Mouse (Mus musculus): ENCODE results near the gene Crtac1. TPM values are rescaled to one million over a fixed set of nuclear protein-coding genes. Genes with fewer than 3 reads are reported as not detected.

Gene Crtac1
- 0.64 TPM in 1 of 2 replicates, not detected in the other for total RNA-seq (2021)
- long read RNA-seq, result 0 reads

GRCm38 (mm10) chr19:42431485-42432190, at the start of gene Crtac1:
Gene Crtac1, minus strand, starts transcription at chr19:42431783.
- peak; percentile 38 for DNase-seq

GRCm38 (mm10) chr19:42478303-42478702, 46.7 kb upstream of the Crtac1 start:
- DNase-seq, result no peak

- DNase-seq, result no peak
Observed at GRCm38 (mm10) chr19:42477769-42478168, 46.2 kb upstream of the Crtac1 start.

- no peak for DNase-seq
Observed at GRCm38 (mm10) chr19:42472831-42473230, 41.2 kb upstream of the Crtac1 start.

DNA sequence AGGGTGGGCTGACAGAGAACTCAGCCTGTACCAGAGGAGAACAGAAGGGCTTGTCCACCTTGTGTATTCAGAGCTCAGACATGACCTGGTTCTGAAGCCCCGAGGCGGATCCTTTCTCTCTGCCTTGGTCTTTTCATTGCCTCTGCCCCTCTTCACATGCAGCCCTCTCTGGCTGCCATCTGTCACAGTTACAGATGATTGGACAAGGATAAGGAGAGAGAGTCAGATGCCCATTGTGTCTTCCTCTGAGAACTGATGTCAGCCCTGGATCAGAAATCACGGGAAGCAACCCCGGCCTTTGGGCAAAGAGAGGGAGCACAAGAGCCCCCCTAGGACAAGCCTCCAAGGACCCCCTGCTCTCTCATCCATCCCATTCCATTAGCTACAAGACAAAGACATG, 40.0 kb upstream of the Crtac1 start:
- DNase-seq, result no peak

GRCm38 (mm10) chr19:42461851-42462250, 30.3 kb upstream of the Crtac1 start:
- no peak for DNase-seq

DNA sequence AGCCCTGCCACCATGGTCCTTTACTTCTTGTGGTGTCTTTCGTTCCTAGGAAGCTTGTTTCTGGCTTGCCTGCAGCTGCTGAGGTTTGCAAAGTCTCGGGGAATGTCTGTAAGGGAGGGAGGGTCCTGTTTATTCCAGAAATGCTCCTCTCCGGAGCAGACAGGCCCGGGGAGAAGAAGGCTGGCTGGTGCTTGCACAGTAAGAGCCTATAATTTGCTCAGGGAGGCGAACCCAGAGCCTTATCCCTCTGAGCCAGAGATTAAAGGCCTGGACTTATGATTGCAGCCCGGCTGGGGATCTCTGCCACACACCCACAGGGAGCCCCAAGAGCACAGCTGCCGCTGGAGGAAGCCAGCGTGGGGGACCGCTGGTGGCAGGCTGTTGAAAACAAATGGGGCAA, 29.8 kb upstream of the Crtac1 start:
- no peak for DNase-seq

DNA sequence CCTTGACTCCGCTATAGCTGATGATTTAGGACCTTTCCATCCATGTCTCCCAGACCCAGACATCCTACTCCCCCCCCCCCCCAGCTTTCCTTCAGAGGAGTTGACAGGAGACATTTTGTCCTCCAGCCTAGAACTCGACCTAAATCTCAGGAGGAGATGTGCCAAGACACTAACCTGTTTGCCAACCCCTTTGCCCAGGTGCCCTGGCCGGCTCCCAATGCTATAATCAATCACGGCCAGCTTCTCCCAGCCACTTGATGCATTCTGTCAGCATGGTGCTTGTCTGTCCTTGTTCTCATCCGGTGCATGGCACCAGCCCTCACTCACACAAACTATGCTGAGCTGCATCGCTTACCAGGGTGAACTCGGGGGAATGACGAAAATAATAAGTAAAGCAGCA, 27.9 kb upstream of the Crtac1 start:
- no peak for DNase-seq

GRCm38 (mm10) chr19:42454481-42455236, 23.1 kb upstream of the Crtac1 start:
- no peak for DNase-seq

GRCm38 (mm10) chr19:42454006-42454405, 22.4 kb upstream of the Crtac1 start:
- no peak for DNase-seq

- DNase-seq, result no peak
Observed at GRCm38 (mm10) chr19:42452539-42452938, 21.0 kb upstream of the Crtac1 start.

DNA sequence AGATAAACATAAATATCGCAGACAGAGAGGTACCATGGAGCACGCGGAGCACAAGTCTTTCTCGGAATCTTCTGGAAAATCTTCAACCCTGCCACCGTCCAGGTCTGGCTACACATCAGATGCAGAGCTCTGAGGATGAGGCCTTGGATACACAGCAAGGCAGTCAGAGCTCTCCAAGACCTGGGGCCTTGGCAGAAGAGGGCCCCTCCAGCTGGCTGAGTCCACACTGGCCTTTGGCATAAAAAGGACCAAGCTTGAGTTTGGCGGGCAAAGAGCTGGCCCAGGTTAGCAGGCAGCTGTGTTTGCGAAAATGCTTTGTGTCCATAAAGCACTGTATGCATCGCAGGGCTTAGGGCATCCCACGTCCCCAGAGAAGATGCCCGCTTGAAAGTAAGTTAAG, 17.0 kb upstream of the Crtac1 start:
- DNase-seq, result no peak

DNA sequence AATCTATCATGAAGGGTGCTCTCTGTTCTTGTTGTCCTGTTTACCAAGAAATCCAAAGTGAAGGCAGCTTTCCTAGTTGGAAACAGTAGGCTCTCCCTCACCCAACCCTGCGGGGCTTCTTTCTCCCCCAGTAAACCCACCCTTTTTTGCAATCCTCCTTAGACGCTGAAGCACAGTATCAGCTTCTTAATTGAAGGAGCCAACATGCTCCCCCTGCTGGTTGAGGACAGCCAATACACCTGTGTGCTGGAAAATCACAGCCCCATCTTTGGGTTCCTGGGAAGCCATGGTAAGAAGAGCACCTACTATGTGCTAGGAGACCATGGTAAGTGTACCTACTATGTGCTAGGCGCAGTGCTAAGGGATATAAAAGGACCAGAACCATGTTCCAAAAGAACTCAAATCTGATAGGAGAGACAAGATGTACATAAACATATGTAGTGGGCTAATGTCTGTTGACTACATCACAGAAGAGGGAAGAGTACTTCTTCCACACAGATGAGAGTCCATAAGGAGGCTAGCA, 12.4 kb upstream of the Crtac1 start:
- no peak for DNase-seq

GRCm38 (mm10) chr19:42443266-42443665, 11.7 kb upstream of the Crtac1 start:
- DNase-seq, result no peak

DNA sequence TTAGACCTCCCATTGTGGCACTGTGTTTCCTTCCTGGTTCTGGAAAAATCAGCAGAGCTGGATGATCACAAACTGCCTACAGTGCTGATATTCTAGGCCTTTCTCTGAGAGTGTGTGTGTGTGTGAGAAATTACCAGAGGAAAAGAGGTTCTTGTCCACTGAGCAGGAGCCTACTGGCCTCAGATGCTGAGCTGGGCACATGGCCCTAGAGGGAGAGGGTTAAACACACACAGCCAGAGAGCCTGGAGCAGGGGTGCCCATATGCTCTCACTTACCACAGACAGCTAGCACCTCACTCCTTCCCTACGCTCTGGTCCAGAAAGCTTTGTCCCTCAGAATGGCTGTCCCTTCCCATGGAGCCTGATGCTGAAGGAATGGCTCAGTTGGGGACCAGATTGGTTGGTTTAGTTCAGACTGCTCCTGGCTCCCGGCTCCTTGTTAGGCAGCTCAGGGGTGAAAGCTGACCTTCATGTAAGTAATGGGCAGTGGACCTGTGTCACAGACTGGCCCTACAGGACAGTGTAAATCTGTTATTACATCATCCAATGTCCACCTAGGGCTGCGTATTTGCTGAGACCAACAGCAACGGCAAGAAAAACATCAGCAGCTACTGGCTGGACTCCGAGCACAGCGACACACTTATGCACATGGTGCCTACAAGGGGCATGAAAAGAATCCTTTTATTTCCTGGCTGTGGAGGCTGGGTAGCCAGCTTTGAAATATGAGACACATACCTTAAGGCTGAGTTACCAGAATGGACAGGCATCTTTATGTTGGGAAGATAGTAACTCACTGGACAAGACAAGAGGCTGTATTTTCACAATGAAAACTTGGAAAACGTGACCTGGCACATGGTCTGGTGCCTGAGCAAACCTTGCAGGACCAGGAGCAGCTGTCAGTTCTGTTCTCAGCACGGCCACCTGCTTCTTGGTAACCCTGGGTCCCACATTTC, 10.9 kb upstream of the Crtac1 start:
- no peak for DNase-seq

- no peak for DNase-seq
Observed at GRCm38 (mm10) chr19:42440089-42440488, 8.5 kb upstream of the Crtac1 start.

DNA sequence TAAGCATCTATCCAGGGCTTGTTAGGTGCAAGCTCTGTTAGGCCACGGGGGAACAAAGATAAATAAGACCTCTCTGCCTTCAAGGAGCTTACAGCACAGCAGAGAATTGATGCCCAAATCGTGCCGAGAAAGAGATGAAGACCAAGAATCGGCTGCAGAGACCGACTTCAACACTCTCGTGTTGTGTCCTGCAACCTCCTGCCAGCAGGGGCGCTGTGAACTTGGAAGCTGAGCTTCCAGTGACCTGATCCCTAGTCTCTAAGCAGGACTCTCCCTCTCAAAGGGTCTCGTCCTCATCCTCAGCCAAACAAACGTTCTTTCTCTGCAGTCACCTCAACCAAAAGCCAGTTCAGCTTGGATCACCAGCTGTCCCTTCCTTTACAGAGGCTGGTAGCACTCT, 7.8 kb upstream of the Crtac1 start:
- no peak for DNase-seq

DNA sequence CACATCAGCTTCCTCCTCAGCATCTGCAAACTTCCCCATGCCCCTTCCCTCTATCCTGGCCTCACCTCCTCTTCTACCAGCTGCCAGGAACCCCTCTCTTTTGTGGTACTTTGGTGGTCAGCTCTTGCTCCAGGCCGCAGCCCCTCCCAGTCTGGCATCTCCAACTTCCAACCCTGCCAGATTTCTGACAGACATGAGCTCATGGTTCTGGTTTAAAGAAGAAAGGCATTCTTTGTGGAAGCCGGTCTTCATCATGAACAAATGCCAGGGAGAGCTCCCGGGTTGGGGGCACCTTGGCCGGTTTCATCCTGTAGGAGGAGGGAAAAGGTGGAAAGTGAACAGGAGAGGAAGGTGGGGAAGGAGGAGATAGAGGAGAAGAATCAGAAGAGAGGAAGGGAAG, 4.0 kb upstream of the Crtac1 start:
- no peak for DNase-seq

- no peak for DNase-seq
Observed at GRCm38 (mm10) chr19:42432761-42433160, 1.2 kb upstream of the Crtac1 start.

DNA sequence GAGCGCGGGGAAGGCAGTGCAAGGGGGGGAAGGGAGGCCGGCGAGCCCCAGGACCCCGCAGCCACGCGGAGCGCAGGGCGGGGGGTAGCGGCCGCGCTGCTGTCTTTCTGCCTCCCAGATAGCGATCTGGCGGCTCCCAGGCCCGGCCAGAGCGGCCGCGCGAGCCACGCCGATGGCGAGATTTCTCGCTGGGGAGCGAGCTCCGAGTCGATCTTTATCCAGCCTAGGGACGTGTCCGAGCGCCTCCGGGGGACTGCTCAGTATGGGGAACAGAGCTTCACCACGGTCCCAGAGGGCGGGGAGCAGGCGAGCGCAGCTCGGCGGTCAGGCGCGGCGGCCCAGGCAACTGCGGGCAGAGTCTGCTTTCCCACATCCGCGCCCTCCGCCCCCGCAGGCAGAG, 608 bp upstream of the Crtac1 start:
- DNase-seq, result peak; percentile 41

GRCm38 (mm10) chr19:42430981-42431380, 602 bp downstream of the Crtac1 start:
- DNase-seq, result no peak

- DNase-seq, result peak; percentile 41
Observed at GRCm38 (mm10) chr19:42429410-42429809, 2.2 kb downstream of the Crtac1 start.
